27 mouse cellular contexts compared by ENCODE assay signal in the genomic region with DNA sequence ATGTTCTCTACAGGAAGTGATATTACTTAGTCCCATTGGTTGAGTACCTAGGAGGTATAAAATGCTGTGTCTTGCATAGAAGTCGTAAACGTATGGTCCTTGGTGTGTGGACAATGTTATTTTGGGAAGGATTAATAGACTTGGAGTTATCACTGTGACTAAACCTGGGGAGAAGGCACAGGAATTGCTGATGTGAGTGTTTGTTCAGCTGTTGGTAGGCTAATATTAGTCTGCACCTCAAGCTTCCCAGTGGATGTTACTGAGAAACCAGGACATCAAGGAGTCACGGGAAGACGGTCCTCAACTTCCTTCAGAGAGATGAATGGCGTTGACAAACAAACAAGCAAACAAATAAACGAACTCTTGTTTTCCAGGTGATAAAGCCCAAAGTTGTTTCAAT.
"Had no signal": no experiment of that assay in that cellular context is flagged by ENCODE, and none has a peak within 500 bp of the region (broad histone marks: within the 10 kb centered on the region; RNA-seq: fewer than 3 reads in every experiment).

No protein-coding gene starts in this region.

- H3K4me2 ChIP-seq: heart, embryonic 12.5 days; hindbrain, embryonic 12.5 days; hindbrain, embryonic 14.5 days; intestine, embryonic 15.5 days; kidney, embryonic 15.5 days; limb, embryonic 12.5 days; liver, embryonic 11.5 days; liver, embryonic 13.5 days had no signal

- H3K36me3 ChIP-seq: heart, embryonic 10.5 days; heart, embryonic 12.5 days; hindbrain, embryonic 10.5 days; hindbrain, embryonic 12.5 days; intestine, embryonic 15.5 days; kidney, embryonic 15.5 days; limb, embryonic 10.5 days; limb, embryonic 12.5 days; liver, embryonic 13.5 days had no signal

- DNase-seq: gastrocnemius, adult 2 months; gastrocnemius, postnatal 10 days; gastrocnemius, postnatal 25 days; heart, adult 18-20 months; heart, postnatal 10 days; heart, postnatal 4 days; kidney, adult 2 months; kidney, adult 9 months; kidney, postnatal 10 days; kidney, postnatal 25 days; kidney, postnatal 4 days; liver; liver, embryonic 13.5 days had no signal

- ATAC-seq: hindbrain, embryonic 16.5 days; inflammation-experienced regulatory T-cells, adult 6 months; intestine, embryonic 15.5 days; intestine, postnatal 0 days had no signal

- H3K4me3 ChIP-seq: gastrocnemius, adult 2 months; heart, embryonic 10.5 days; heart, embryonic 12.5 days; hindbrain, embryonic 10.5 days; hindbrain, embryonic 12.5 days; intestine, embryonic 15.5 days; kidney, embryonic 15.5 days; layer of hippocampus, adult 2 months; limb, embryonic 10.5 days; limb, embryonic 12.5 days; liver, embryonic 13.5 days had no signal

- H3K27me3 ChIP-seq: heart, embryonic 12.5 days; hindbrain, embryonic 12.5 days; intestine, embryonic 15.5 days; kidney, embryonic 15.5 days; limb, embryonic 12.5 days; liver, embryonic 13.5 days had no signal
